Mouse (Mus musculus): ENCODE data around the gene Ptpra.

The Ptpra gene

DNA sequence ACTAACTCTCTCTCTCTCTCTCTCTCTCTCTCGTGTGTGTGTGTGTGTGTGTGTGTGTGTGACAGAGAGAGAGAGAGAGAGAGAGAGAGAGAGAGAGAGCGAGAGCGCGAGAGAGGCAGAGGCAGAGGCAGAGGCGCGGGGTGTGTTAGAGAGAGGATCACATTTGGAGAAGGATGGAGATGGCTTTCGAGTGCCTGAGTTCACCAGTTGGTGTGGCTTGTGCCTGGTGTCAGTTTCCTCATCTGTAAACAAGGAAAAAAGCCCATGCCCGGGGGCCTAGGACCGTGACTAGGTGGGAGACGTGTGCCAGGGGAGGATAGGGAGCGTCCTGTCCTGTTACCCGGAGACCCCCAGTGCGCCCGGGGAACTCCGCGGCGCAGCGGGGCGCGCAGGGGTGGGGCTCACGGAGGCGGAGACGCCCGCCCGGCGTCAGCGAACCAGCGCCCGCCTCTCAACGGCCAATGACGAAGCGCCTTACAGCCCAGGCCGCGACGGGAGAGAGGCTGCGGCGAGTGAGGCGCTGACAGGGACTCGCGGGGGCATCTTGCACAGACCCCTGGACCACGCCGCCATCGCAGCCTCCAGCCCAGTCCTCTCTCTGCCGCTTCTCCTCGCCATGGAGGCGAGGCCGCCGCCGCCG lies at the start of gene Ptpra:
Ptpra (plus strand) TSS at position 485 of the 640 bp plus-strand sequence.
- DNase-seq, result peak; percentile 94

DNA sequence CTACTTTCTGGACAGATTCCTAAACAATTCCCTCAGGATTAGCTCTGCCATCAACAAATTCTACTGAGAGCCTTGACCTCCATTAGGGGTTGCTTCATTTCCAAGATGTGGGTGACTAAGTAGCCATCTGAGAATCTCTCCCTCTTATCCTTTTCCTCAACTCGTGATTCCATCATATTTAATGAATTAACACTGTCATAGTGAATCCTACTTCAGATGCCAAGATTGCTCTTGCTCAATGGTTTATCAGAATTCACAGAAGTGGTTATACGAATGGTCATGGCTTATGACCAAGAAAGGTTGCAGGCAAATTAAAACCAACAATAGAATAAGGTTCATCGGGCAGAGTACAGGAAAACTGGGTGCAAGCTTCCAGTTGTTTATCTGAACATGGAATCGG lies 48.2 kb upstream of the Ptpra start:
- DNase-seq, result no peak

DNA sequence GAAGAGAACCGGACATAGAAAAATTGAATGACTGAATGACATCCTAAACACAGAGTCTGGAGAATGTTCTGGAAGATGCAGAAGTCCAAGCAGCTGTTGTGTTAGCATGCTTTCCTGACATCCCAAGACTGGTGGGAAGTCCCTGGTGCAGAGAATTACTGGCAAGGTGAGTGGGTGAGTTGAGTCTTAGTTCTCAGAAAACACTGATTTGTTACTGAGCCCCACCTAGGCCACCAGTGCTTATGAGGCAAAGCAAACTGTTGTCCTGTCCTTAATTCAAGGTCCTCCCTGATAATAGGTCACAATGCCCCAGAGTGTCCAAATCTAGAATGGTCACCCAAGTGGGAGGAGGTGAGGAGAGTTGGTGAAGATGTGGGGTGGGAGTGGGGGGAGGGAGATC lies 45.1 kb upstream of the Ptpra start, which contains the start of the genes Gm28372 and 1700020A23Rik:
Gm28372 (plus strand) TSS at position 301 of the 400 bp plus-strand sequence.
1700020A23Rik (plus strand) TSS at position 321 of the 400 bp plus-strand sequence.
- DNase-seq, result no peak

DNA sequence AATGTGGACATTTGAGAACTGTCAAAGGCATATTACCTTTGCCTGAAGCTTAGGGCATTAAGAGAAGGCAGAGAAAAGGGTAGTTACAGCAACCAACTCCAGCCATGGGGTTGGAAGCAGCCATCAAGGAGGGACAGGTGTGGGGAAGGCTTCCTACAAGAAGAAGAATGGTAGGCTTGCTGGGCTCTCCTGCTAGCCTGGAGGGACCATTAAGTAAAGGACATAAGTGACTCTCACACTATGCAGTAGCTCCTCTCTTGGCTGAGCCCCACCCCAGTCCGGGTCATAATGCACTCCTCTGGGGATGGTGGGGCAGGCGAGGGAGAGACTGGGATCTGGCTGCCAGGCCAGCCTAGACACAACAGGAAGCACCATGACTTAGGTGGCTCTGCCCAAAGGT lies 43.9 kb upstream of the Ptpra start, which contains the start of gene Tmem239:
Tmem239 (plus strand) TSS at position 301 of the 400 bp plus-strand sequence.
- DNase-seq, result no peak

DNA sequence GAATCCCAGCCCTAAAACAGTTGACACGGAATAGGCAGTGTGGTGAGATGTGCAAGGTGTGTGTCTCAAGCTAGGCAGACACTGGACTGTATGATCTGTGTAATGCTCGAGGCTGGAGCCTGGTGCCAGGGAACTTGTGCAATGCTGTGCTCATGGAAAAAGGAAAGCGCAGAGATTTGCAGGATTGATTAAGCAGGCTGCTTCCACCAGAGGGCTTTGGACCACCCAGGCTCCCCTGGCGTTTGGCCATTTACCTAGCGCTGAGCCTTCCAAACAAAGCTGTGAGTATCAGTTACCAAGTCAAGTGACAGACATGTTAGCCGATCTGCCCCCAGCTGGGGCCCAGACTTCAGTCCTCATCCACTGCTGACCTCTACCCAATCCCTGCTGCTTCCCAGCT lies 41.9 kb upstream of the Ptpra start:
- DNase-seq, result no peak

DNA sequence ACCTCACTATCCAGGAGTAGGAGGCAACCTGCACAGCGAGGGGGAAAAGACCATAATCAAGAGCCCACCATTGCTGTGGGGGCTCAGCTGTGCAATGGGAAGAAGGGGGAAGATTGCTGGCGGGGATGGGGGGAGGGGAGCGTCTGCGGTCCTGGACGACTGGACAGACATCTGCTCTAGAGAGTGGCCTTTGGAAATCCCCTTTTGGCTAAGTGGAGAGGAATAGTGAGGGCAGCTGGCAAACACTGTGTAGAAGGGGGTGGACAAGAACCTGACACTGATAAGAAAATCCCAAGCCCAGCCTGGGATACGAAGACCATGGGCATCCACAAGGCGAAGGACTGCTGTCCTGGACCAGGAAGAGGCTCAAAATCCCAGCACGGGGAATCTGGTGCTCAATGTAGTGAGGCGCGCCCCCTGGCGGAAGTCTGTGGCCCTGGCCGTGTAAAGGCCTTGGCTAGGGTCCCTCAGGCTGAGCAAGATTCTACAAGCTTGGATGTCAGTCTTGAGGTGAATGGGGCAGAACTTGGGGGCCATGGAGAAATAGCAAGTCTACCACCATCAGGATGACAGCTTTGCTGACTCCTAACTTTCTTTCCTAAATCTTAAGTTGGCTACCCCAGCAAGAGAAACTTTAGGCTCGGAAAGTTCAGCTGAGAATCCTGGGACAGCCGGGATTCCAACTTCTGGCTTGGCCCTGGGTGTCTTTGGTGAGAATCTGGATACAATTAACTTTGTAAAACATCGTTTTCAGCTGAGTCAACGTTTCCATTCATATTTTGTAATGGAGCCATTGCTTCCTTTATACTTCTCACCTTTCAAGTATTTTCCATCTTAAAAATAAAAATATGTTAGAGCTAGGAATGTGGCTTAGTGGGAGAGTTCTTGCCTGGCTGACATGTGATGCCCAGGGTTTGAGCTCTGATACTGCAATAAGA lies 38.3 kb upstream of the Ptpra start:
- DNase-seq, result peak; percentile 61

DNA sequence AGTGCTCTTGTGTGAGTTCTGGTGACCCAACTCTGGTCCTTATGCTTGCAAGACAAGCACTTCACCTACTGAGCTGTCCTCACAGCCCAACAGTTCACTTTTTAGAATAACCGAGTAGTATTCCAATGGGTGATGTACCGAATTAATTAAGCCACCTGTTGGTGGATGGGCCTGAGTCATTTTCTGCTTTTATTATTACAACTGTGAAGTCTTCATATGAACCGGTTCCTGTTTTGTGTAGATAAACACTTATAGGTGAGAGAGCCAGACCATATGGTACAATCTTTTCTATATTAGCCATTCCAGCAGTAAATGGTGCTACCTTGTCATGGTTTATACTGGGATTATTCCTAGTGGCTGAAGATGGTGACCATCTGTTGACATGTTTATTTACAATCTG lies 37.3 kb upstream of the Ptpra start:
- no peak for DNase-seq

DNA sequence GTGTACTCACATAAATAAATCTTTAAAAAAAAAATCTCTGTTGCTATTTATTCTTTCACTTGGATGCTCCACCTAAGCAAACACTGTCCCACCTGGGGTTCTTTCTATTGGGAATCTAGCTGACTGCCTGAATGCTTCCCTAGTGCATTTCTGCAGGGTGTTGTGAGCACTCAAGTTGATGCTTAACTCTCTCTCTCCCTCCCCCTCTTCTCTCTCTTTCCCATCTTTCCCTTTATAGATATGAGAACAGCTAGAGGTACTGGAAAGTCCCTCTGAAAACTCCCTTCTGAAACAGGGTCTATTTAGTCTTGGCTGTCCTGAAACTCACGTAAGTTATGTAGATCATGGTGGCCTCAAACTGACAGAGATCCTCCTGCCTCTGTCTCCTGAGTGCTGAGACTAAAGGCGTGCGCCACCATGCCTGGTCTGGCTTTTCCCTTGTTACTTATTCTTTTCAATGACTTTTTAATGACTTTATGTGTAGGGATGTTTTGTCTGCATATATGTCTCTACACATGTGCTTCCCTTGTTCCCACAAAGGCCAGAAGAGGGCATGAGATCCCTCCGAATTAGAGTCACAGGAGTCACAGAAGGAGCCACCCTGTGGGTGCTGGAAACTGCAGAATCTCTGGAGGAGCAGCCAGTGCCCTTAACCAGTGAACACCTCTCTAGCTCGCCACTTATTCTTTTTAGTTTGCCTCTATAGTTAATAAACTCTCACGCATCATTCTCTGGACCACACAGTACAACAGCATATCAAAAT lies 35.8 kb upstream of the Ptpra start:
- DNase-seq, result no peak

DNA sequence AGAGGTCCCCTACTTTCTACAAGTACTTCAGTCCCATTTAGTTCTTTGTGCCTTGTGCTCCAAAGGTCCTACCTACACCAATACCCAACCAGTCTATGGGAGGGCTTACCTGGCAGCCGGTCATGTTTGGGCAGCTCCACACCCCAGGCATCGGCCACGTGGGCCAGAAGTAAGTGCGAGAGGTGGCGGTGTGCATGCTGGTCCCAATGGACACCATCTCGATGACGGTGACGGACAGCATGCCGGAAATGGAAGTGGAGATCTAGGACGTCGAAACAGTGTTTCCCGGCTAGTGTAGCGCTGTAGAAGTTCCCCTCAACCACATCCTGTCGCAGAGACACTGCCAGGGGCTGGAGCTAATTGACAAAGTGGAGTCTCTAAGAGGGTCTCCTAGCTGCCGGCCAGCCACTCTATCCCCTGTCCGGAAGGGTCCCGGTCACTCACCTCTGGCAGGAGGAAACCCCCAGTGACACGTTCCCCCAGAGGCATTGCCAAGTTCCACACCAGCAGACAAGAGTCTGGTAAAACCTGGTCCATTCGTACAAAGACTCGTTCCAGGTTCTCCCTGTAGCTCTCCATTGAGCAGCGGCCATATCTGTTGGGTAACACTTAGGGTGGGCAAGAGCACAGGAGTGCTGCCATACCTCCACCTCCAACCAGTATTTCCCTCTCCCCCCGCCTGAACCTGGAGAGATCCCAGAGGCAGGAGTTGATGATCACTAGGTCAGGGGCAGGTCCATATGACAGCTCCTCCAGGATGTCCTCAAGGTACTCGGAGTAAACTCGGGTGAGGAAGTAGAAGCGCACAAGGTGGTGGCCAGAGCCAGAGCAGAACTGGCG lies 28.1 kb upstream of the Ptpra start:
- DNase-seq, result no peak

DNA sequence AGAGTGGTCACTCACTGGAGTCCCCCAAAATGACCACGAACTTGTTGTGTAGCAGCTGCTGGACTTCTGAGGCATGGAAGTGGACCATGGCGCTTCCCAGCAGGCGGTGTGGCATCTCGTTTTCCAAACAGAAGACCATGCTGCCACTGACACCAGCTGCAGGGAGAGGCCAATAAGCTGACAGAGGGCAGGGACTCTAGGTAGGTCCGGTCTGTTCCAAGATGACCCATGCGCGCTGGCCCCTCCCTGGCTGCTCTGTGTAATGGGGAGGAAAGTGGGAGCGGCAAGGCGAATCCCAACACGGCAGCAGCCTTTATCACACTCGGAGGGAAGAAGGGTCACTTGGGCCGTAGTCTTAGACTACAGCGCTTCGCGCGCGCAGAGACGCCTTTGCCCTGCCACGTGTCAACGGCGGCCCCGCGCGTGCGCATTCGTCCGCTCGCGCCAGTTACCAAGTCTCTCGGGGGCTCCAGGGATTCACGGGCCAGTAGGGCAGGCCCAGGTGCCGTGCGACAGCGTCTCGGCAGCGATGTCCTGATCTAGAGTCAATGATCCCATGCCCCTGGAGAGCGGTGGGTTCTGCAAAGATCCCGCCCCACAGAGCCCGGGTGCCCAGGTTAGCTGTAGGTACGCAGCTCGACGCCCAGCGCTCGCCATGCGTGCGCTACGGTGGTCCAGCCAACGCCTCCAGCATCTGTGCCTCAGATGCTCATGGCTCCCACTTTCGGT lies 26.5 kb upstream of the Ptpra start:
- no peak for DNase-seq

DNA sequence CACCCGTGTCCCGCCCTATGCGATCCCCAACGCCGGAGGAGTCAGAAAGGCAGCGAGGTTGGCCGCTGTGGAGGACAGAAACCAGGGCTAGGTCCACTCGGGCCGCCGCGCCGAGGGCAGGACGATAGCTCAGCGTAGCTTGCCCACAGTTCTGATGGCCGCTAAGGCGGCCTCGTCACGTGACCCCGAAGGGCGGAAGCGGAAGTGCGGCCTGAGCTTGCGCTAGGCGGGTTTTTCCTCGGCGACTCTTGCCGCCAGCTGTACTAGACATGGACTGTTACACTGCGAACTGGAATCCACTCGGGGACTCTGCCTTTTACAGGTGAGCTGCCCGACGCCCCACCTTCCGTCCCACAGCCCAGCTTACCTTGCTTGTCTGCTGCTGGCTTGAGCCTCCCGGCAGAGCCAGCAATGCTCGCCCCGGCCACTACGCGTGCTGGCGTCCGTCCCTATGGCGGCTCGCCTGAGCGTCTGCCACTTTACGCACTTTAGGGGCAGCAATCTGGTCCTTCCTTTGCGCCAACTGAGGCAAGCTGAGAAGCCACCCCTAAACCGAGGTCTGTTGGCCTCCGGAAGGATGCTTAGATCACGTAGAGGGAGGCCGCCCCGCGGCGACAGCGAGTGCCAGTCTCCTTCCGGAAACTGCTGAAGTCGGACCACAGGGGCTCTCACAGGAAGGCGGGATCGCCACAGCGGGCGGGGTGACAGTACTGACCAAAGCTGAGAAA lies 25.8 kb upstream of the Ptpra start, which contains the start of the genes Vps16 and Pced1a:
Vps16 (plus strand) TSS at position 214 of the 728 bp plus-strand sequence.
Pced1a (minus strand) TSS at position 576 of the 728 bp plus-strand sequence.
- peak; percentile 95 for DNase-seq

DNA sequence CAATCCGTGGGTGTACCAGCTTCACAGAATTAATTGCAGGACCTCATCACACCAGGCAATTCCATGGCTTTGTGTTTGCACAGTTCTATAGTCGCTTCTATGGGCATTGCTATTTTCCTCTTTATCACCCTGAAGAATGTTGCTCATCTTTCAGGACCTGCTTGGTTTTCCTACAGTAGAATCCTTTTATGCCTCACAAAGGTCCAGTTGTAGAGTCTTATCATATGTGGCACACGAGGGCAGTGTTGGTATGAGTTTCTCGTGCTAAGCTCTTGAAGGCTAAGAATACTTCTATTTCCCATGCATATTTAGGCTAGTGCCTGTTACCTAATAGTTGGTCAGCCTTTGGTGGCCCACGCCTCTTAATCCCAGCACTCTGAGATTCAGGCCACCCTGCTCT lies 25.0 kb upstream of the Ptpra start:
- no peak for DNase-seq

DNA sequence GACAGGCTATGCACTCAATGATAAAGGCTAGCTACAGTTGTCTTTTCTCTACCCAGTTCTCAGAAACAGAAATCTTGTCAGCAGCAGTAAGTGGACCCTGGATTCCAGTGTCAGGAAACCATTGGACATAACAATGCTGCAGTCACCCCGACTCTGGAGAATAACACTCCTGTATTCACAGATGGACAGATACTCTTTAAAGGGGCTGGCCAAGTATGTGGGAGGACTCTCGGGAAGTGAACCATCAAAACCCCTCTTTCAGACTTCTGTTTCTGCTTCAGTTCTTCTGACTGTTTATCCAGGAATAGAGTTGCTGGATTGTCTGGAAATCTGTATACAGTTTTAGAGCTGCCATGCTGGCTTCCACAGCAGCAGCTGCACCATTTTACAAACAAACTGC lies 20.2 kb upstream of the Ptpra start:
- no peak for DNase-seq

DNA sequence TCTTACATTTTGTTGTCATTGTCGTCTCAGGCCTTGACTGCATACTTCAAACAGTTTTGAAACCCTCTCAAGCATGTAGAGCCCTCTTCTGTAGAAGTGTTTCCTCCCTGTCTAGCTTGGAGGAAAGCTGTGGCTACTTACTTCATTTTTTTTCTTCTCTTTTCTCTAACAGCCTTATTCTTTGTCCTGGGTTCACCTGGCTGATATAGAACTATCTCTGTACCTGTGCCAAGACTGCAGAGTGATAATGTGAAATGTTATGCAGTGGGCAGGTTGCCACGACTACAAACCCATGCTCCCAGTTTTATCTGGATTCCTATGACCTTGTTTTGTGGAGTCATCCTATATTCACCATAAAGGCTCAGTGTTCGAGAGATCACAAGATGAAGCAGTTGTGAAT lies 19.6 kb upstream of the Ptpra start:
- no peak for DNase-seq

DNA sequence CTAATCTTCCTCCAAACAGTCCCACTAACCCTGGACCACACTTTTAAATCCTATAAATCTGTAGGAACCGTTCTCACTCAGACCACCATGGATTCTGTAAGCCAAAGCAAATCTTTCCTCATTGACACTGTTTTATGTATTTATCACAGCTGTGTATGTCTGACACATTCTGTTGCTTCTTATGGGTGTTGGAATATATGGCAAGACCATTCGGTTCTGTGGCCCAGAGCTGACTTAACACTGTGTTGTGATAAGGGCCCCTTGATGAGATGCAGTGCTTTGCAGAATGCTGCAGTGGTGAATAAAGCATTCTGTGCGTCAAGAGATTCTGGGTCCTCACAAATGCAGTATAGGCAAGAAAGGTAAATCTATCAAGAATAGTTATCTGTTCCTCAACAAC lies 17.9 kb upstream of the Ptpra start:
- DNase-seq, result no peak

DNA sequence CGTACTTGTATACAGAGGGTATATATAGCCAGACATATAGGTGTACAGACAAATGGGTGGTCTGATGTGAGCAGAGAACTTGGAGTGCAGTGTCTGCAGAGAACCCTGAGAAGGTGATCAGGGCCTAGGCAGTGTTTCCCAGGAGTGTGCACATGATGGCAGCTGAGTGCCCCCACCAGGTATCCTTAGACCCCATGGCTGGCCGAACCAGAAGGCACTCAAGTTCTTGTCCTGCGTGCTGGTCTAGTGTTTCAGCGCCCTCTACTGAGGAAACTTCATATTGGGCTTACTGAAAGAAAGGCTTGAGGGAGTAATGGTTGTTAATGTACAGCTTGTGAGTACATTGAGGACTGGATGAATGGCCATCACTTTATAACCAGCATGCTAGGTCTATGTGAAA lies 16.9 kb upstream of the Ptpra start:
- DNase-seq, result peak; percentile 21

DNA sequence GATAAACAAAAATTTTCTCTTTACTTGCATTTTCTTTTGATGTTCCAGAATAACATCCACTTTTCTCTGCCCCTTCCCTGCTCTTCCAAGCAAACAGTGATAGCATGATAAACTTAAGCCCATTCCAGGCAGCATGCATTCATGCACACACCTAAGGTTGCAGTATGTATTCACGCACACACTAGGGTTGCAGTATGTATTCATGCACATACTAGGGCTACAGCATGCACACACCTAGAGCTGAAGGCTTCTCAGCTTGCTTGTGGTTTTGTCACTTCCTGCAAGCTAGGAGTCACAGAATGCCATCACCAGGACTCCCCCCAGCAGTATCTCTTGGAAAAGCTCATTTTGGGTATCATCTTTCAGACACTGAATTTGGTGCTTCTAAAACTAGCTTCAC lies 13.3 kb upstream of the Ptpra start:
- no peak for DNase-seq

DNA sequence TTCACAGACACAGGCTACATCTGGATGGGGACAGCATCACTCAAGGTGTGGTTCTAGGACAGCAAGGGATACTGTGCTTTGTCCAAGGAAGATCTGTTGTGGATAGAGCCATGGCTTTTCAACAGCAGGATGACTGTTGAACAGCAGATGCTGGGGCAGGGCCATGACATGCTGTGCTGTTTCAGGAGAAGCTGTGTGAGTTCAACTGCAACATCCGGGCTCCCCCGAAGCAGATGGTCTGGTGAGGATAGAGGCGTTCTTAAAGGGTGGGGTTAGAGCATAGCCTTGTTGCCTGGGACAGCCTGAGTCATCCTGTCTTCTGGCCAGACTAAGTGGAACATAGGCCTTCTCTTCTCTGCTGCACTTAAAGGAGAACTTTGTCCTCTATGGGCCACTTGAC lies 11.2 kb upstream of the Ptpra start:
- no peak for DNase-seq

DNA sequence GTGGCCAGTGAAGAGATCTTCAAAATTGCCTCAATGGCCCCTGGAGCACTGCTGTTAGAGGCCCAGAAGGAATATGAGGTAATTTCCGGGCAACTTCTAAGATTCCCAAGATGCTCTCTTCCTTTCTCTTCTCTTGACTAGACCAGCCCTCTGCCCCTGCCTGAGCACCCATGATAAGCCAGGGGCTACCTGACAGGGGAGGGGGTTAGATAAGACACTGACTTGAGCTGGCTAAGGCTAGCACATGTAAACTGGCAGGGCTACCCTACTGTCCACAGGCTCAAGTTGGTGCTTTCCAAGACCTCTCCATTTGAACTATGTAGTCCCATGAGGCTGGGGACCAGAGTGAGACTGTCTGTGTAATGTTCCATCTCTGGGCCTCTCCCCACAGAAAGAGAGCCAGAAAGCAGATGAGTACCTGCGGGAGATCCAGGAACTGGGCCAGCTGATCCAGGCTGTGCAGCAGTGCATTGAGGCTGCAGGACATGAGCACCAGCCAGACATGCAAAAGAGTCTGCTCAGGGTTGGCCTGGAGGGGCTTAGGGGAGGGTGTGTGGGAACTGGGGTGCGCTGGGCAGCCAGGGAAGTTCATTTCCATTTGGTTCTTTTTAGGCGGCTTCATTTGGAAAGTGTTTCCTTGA lies 10.1 kb upstream of the Ptpra start:
- no peak for DNase-seq

DNA sequence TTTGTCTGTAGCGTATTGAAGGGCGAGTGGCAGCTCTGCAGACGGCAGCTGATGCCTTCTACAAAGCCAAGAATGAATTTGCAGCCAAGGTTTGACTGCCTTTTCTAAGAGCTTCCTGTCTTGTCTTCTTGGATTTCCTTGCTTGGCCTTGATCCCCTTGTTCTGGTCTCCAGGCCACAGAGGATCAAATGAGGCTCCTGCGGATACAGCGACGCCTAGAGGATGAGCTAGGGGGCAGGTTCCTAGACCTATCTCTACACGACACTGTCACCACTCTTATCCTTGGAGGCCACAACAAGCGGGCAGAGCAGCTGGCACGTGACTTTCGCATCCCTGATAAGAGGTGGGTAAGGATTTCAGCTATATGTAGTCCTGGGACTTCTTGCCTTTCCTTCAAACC lies 7.9 kb upstream of the Ptpra start:
- DNase-seq, result no peak
